8 mouse cellular contexts compared by ENCODE assay signal in genomic region chr11:93995720-93996305, GRCm38 (mm10). TPM values are rescaled to one million over a fixed set of nuclear protein-coding genes. Genes with fewer than 3 reads are reported as not detected.
DNase-seq lines count a peak whose midpoint lies in the region; ATAC-seq lines count a peak whose summit lies in the region.

Spag9 (plus strand) TSS chr11:93996091.

- no peaks in the 10 kb centered on the region for H3K36me3 ChIP-seq in hindbrain, embryonic 16.5 days (ENCODE audit: control insufficient read depth, insufficient read depth, low read length)
- no peaks in the 10 kb centered on the region for H3K36me3 ChIP-seq in macrophage (ENCODE audit: inconsistent target)

- peak within 1 kb of the TSS; percentile 98 for H3K9ac ChIP-seq in hindbrain, embryonic 16.5 days (ENCODE audit: low read depth, low read length)

- ATAC-seq in hindbrain, embryonic 16.5 days, result peak; percentile 91

- no peaks in the 10 kb centered on the region for H3K27me3 ChIP-seq in hindbrain, embryonic 16.5 days (replicated peaks; ENCODE audit: control insufficient read depth, insufficient read depth, low read length)

- H3K4me3 ChIP-seq in hindbrain, embryonic 16.5 days (ENCODE audit: low read length), result peak within 1 kb of the TSS; percentile 87
- peak within 1 kb of the TSS; percentile 63 for H3K4me3 ChIP-seq in macrophage (ENCODE audit: inconsistent target)

- H3K27ac ChIP-seq in hindbrain, embryonic 16.5 days (ENCODE audit: low read depth, low read length), result peak within 1 kb of the TSS; percentile 96
- peak within 1 kb of the TSS; percentile 100 for H3K27ac ChIP-seq in macrophage

- peak; percentile 90 for DNase-seq in WW6 (ENCODE audit: low read depth, low spot score)
- DNase-seq in cerebellum, postnatal 4 days (ENCODE audit: low spot score in 2 of 2), result peak; percentile 87 to 95
- peak; percentile 93 for DNase-seq in gastrocnemius, adult 18-20 months (ENCODE audit: low spot score)
- peak; percentile 82 to 94 for DNase-seq in left cerebral cortex, adult 18-20 months (ENCODE audit: low spot score in 2 of 2)
- DNase-seq in right cerebral cortex, adult 18-20 months, result peak; percentile 95
- peak; percentile 83 for DNase-seq in urinary bladder, postnatal 10 days (ENCODE audit: low spot score)

- peaks cover 43% of the 10 kb centered on the region for H3K79me2 ChIP-seq in macrophage (ENCODE audit: inconsistent target)

- WGBS in hindbrain, embryonic 16.5 days, result under 1% methylated on average over 51 of the region's 70 CpGs
- WGBS in macrophage (ENCODE audit: missing documents), result under 1% methylated on average over 56 of the region's 70 CpGs

- peak within 1 kb of the TSS; percentile 81 for H3K4me2 ChIP-seq in hindbrain, embryonic 16.5 days (ENCODE audit: low read length)

- H3K9me3 ChIP-seq in hindbrain, embryonic 16.5 days (ENCODE audit: control insufficient read depth, low read length), result no peaks in the 10 kb centered on the region

- peaks cover 25% of the 10 kb centered on the region for H3K4me1 ChIP-seq in hindbrain, embryonic 16.5 days (ENCODE audit: control insufficient read depth, insufficient read depth, low read depth, low read length)

RNA-seq across cellular contexts. Expression of gene Spag9, which starts in this region (rescaled TPM):
- 100 to 1,000 TPM; 134 to 170 TPM for total RNA-seq in gastrocnemius, adult 18-20 months (2021)
- polyA plus RNA-seq in hindbrain, embryonic 16.5 days (2015; fragmentation: Nextera tagmentation; extraction: Ambion mirVana), result 68.9 and 71.8 TPM in 2 replicates
- 100 to 1,000 TPM; 267 to 275 TPM for total RNA-seq in left cerebral cortex, adult 18-20 months (2021)
- 1,000 to 10,000 TPM in 5 of 26 experiments, 100 to 1,000 TPM in 21; 283 to 1,525 (median 521) TPM for total RNA-seq in macrophage (2018; cell fraction: chromatin; rRNA removed)
- total RNA-seq in macrophage (2018; cell fraction: cytosol; rRNA removed), result 100 to 1,000 TPM in 2 of 26 experiments, 10 to 100 TPM in 24; 36.8 to 131 (median 64.0) TPM
- total RNA-seq in macrophage (2018; cell fraction: nucleus; rRNA removed), result 100 to 1,000 TPM; 114 to 746 (median 249) TPM
- 47.8 to 52.5 TPM (median 51.8 TPM) in 3 replicates for polyA plus RNA-seq in macrophage (2018)

Comparison
In these comparisons a context has a peak if more than half of its experiments do, and no peak if none do; other contexts are left out.
1. Peak in every context shown above with its lines: DNase-seq, ATAC-seq, H3K4me3 ChIP-seq and H3K27ac ChIP-seq.